Mouse (Mus musculus): ENCODE results near the gene Mpeg1. TPM values are rescaled to one million over a fixed set of nuclear protein-coding genes. Genes with fewer than 3 reads are reported as not detected.

Mpeg1 gene
- polyA plus RNA-seq, 1 experiment = not detected

DNA sequence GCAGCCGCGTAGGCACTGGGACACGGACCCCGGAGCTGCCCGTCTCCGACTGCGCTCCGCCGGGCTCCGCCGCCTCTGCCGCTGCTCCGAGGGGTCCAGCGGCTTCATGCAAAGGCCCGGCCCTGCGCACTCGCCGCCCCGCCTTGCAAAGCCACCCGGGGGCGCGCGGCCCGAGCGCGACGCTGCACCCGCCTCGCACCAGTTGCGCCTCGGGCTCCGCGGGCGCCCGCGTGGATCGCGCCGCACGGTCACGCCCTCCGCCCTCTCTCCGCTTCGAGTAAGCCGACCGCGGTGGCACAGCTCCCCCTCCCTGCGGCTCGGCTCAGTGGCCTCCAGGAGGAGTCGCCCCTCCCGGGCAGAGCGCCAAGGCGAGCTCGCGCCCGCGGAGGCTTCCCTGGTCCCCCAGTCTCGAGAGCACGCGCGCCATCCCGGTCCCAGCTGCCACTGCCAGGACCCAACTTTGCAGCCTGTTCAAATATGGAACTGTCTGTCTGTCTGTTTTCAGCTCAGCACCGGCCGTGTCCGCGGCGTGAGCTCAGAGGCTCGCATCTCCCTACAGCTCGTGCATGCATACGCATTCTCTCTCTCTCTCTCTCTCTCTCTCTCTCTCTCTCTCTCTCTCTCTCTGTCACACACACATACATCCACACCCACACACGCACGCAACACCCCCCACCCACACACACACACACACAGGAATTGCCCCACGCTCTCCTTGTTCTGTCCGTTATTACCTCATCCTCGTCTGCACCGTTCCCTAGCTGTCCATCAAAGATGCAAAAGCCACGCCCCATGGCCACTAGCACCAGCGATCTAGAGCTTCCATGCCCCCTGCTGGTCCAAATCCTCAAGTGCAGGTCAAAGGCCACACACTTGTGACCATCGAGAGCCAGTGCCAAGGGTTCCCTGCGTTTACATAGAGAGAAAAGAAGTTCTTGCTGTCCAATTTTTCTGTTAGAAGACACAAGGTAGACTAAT lies 41.1 kb downstream of the Mpeg1 start, which contains the start of gene Dtx4:
TSS of gene Dtx4 (minus strand) at position 85 of the 978 bp plus-strand sequence.
- under 1% methylated on average over 80 of the region's 80 CpGs for WGBS
- TF ChIP-seq POLR2A (IDR thresholded peaks at IDR 0.05; ENCODE audit: insufficient read depth, low read depth, low read length) (0 out of 2 replicates have a peak, but pooled peaks have one; percentile 18), CTCF (IDR thresholded peaks at IDR 0.05; ENCODE audit: insufficient read depth, low read depth, low read length) (peak; percentile 90)
- peak within 1 kb of the TSS; percentile 64 for H3K27ac ChIP-seq (ENCODE audit: insufficient read depth, low read depth, low read length)
- peaks cover 8% of the 10 kb centered on the region for H3K4me1 ChIP-seq (ENCODE audit: control insufficient read depth, insufficient read depth, low read length)
- H3K4me3 ChIP-seq (ENCODE audit: insufficient read depth, low read depth, low read length) = peak within 1 kb of the TSS; percentile 69

DNA sequence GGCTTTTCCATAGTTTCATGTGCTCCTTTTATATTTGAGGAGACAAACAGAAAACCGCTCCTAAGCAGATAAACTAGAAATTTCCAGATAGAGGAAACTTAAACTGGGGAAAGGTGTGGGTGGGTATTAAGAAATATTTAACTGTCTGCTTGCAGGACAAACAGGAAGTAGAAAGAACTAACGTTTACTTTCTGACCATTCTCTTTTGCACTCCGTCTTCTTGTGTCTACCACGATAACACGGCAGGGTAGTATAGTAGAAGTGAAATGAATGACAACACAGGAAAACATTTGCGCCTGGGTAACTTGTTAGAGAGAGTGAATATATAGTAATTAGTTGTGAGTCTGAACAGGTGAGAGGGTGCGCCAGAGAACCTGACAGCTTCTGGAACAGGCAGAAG lies 42.2 kb downstream of the Mpeg1 start:
- 91% methylated on average over 7 of the region's 7 CpGs for WGBS
- Histone ChIP-seq H3K27ac (ENCODE audit: insufficient read depth, low read depth, low read length) (no peak overlapping the region), H3K4me1 (ENCODE audit: control insufficient read depth, insufficient read depth, low read length) (peaks cover 8% of the 10 kb centered on the region), H3K4me3 (ENCODE audit: insufficient read depth, low read depth, low read length) (no peak overlapping the region)
- TF ChIP-seq CTCF (IDR thresholded peaks at IDR 0.05; ENCODE audit: insufficient read depth, low read depth, low read length) = no peak
- TF ChIP-seq POLR2A (IDR thresholded peaks at IDR 0.05; ENCODE audit: insufficient read depth, low read depth, low read length) = no peak

DNA sequence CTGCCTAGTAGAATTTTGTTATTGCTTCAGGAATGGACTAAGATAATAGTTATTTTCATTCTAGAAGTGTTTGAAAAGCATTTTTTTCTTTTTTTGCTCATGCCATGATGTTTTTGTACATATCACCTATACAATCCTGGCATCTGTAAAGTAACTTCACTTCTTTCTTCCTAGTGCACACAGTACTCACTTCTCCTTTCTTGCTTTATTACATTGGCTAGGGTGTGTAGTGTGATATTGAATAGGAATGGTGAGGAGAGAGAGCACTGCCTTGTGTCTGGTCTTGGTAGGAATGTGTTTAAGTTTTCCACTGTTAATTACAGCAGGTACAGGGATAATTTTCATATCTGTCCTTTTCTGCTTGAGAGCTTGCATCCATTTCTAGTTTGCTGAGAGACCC lies 54.0 kb downstream of the Mpeg1 start:
- H3K4me3 ChIP-seq (ENCODE audit: insufficient read depth, low read depth, low read length) = no peak overlapping the region
- no peak overlapping the region for H3K27ac ChIP-seq (ENCODE audit: insufficient read depth, low read depth, low read length)
- H3K4me1 ChIP-seq (ENCODE audit: control insufficient read depth, insufficient read depth, low read length) = no peaks in the 10 kb centered on the region
- TF ChIP-seq POLR2A (IDR thresholded peaks at IDR 0.05; ENCODE audit: insufficient read depth, low read depth, low read length) = no peak
- no peak for TF ChIP-seq CTCF (IDR thresholded peaks at IDR 0.05; ENCODE audit: insufficient read depth, low read depth, low read length)

Other genes with a start within 250 kb of the Mpeg1 start
- not detected in 2 replicates for gene Olfr1432, start 228.2 kb upstream of the Mpeg1 start, polyA plus RNA-seq (2012; ENCODE audit: insufficient read depth, insufficient read length, low replicate concordance, missing spikeins)
- gene Olfr262, start 219.1 kb upstream of the Mpeg1 start, polyA plus RNA-seq (2012; ENCODE audit: insufficient read depth, insufficient read length, low replicate concordance, missing spikeins) = not detected in 2 replicates
- gene Olfr235, start 199.7 kb upstream of the Mpeg1 start, polyA plus RNA-seq (2012; ENCODE audit: insufficient read depth, insufficient read length, low replicate concordance, missing spikeins) = not detected in 2 replicates
- gene Olfr1434, start 180.9 kb upstream of the Mpeg1 start, polyA plus RNA-seq (2012; ENCODE audit: insufficient read depth, insufficient read length, low replicate concordance, missing spikeins) = not detected in 2 replicates
- not detected in 2 replicates for gene Olfr1436, start 161.6 kb upstream of the Mpeg1 start, polyA plus RNA-seq (2012; ENCODE audit: insufficient read depth, insufficient read length, low replicate concordance, missing spikeins)
- gene Olfr1437, start 135.7 kb upstream of the Mpeg1 start, polyA plus RNA-seq (2012; ENCODE audit: insufficient read depth, insufficient read length, low replicate concordance, missing spikeins) = not detected in 2 replicates
- not detected in 2 replicates for gene Olfr1438-ps1, start 124.9 kb upstream of the Mpeg1 start, polyA plus RNA-seq (2012; ENCODE audit: insufficient read depth, insufficient read length, low replicate concordance, missing spikeins)
- not detected in 2 replicates for gene Olfr1440, start 73.5 kb upstream of the Mpeg1 start, polyA plus RNA-seq (2012; ENCODE audit: insufficient read depth, insufficient read length, low replicate concordance, missing spikeins)
- gene Olfr1441, start 43.3 kb upstream of the Mpeg1 start, polyA plus RNA-seq (2012; ENCODE audit: insufficient read depth, insufficient read length, low replicate concordance, missing spikeins) = not detected in 2 replicates
- gene Pfpl, start 32.9 kb upstream of the Mpeg1 start, polyA plus RNA-seq (2012; ENCODE audit: insufficient read depth, insufficient read length, low replicate concordance, missing spikeins) = not detected in 2 replicates
- gene Dtx4, start 40.7 kb downstream of the Mpeg1 start, polyA plus RNA-seq (2012; ENCODE audit: insufficient read depth, insufficient read length, low replicate concordance, missing spikeins) = not detected in 2 replicates
- gene Fam111a, start 85.0 kb downstream of the Mpeg1 start, polyA plus RNA-seq (2012; ENCODE audit: insufficient read depth, insufficient read length, low replicate concordance, missing spikeins) = not detected in 2 replicates
- not detected in 2 replicates for gene Gm4952, start 139.2 kb downstream of the Mpeg1 start, polyA plus RNA-seq (2012; ENCODE audit: insufficient read depth, insufficient read length, low replicate concordance, missing spikeins)
- not detected in 2 replicates for gene Glyat, start 172.5 kb downstream of the Mpeg1 start, polyA plus RNA-seq (2012; ENCODE audit: insufficient read depth, insufficient read length, low replicate concordance, missing spikeins)
- gene Olfr1442, start 209.7 kb downstream of the Mpeg1 start, polyA plus RNA-seq (2012; ENCODE audit: insufficient read depth, insufficient read length, low replicate concordance, missing spikeins) = not detected in 2 replicates
- gene Olfr1443, start 217.3 kb downstream of the Mpeg1 start, polyA plus RNA-seq (2012; ENCODE audit: insufficient read depth, insufficient read length, low replicate concordance, missing spikeins) = not detected in 2 replicates
- not detected in 2 replicates for gene Keg1, start 235.0 kb downstream of the Mpeg1 start, polyA plus RNA-seq (2012; ENCODE audit: insufficient read depth, insufficient read length, low replicate concordance, missing spikeins)

Measured in olfactory bulb, adult 2 months (tissue).